Mouse (Mus musculus) E14TG2a.4 (cell line): ENCODE data around the gene Tubb2a.

Experiments
- CTCF ChIP-seq: conservative IDR thresholded peaks from 2 replicates; pipeline ENCODE4 v1.5.1; 2014; ENCODE audit warnings: low read length
- NANOG ChIP-seq: IDR thresholded peaks from 2 replicates; pipeline ENCODE4 v1.6.1; 2014; ENCODE audit warnings: borderline replicate concordance, low read length, mixed read lengths
- POU5F1 ChIP-seq: IDR thresholded peaks from 2 replicates; pipeline ENCODE4 v1.6.1; 2014; ENCODE audit warnings: low read length, borderline replicate concordance

DNA sequence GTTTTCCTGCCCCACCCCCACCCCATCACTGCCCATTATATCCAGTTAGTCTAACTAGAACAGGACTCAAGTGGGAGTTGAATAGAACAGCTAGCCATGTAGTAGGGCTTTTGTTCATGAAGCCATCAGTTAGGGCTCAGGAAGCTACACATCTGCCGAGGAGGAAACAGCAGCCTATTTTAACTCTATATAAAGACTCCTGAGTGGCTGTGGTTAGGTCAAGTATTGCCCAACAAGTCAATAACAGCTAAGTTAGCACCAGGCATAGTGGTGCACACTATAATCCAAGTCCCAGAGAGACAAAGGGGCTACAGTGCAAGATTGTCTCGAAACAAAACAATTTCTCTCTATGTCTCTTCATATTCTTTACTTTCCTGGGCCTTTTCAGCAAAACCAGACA, 45.8 kb downstream of the Tubb2a start:
- no peak for TF ChIP-seq CTCF
- no peak for TF ChIP-seq NANOG
- no peak for TF ChIP-seq POU5F1
